Mouse (Mus musculus): ENCODE data around the gene Tas2r121. TPM values are rescaled to one million over a fixed set of nuclear protein-coding genes. Genes with fewer than 3 reads are reported as not detected.
"Not testable (repeated sequence)": the region's sequence is repeated elsewhere in the genome, so short reads cannot be mapped to it uniquely, and the experiment has no call there.

Gene Tas2r121
- not detected in 2 replicates for polyA plus RNA-seq (2016; fragmentation: Nextera tagmentation; extraction: Ambion mirVana)

DNA sequence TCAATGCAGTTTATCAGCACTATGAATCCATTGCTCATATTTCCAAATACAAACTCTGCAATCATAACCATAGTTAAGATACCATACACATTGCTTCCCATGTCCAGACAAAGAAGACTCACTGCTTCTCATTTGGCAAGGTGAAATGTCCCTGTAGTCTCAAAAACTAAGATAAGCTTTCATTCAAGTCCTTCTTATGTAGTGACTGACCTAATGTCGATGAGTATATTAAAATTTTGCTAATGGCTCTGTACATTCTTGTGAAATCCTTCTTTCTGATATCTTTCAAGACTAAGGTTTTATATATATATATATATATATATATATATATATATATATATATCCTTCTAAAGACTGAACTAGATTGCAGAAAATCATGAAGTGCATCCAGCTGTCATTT is at the start of gene Tas2r121:
Tas2r121 (minus strand) TSS at position 101 of the 400 bp plus-strand sequence.
- Histone ChIP-seq H3K4me2 (no peak within 1 kb of the TSS), H3K9me3 (no peaks in the 10 kb centered on the region), H3K4me3 (replicated peaks) (no peak within 1 kb of the TSS), H3K4me1 (no peaks in the 10 kb centered on the region), H3K27me3 (no peaks in the 10 kb centered on the region), H3K9ac (no peak within 1 kb of the TSS), H3K27ac (no peak within 1 kb of the TSS), H3K36me3 (replicated peaks) (no peaks in the 10 kb centered on the region)
- WGBS: 70% methylated on average over 1 of the region's 1 CpGs
- ATAC-seq (ENCODE audit: low FRiP score): no peak

- Histone ChIP-seq H3K27me3 (no peaks in the 10 kb centered on the region), H3K9me3 (no peaks in the 10 kb centered on the region), H3K27ac (no peak overlapping the region), H3K36me3 (replicated peaks) (no peaks in the 10 kb centered on the region), H3K4me1 (no peaks in the 10 kb centered on the region), H3K4me2 (no peak overlapping the region), H3K9ac (no peak overlapping the region), H3K4me3 (replicated peaks) (no peak overlapping the region)
- 87% methylated on average over 2 of the region's 2 CpGs for WGBS
- no peak for ATAC-seq (ENCODE audit: low FRiP score)
Measured at GRCm38 (mm10) chr6:132750206-132750605, 49.4 kb upstream of the Tas2r121 start.

GRCm38 (mm10) chr6:132737935-132738334 is 37.1 kb upstream of the Tas2r121 start, which contains the start of gene Tas2r115:
Gene Tas2r115, minus strand, starts transcription at chr6:132738035.
- ATAC-seq (ENCODE audit: low FRiP score): no peak
- 79% methylated on average over 2 of the region's 2 CpGs for WGBS
- Histone ChIP-seq H3K27ac (no peak within 1 kb of the TSS), H3K27me3 (no peaks in the 10 kb centered on the region), H3K36me3 (replicated peaks) (no peaks in the 10 kb centered on the region), H3K4me3 (replicated peaks) (no peak within 1 kb of the TSS), H3K4me1 (no peaks in the 10 kb centered on the region), H3K9me3 (no peaks in the 10 kb centered on the region), H3K9ac (no peak within 1 kb of the TSS), H3K4me2 (no peak within 1 kb of the TSS)

DNA sequence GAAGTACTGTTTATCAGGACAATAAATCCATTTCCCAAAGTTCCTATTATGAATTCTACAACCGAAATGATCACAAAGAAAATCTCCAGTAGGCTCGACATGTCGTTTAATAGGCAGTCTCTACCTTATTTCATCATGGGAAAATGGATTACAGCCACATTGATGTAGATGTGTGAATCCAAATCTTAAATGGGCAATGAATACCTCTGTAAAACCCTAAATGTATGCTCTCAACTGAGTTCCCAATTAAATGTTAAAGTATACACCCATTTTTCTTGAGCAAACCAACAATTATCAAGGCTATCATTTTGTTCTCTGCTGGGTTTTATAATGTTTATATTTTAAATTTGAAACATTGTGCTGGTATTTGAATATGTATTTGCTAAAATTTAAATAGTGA is 11.0 kb upstream of the Tas2r121 start, which contains the start of gene Tas2r122:
Tas2r122 (minus strand) TSS at position 101 of the 400 bp plus-strand sequence.
- H3K36me3 ChIP-seq (replicated peaks): no peaks in the 10 kb centered on the region
- H3K27me3 ChIP-seq: no peaks in the 10 kb centered on the region
- no peak within 1 kb of the TSS for H3K4me2 ChIP-seq
- ATAC-seq (ENCODE audit: low FRiP score): no peak
- H3K4me3 ChIP-seq (replicated peaks): no peak within 1 kb of the TSS
- no peak within 1 kb of the TSS for H3K27ac ChIP-seq
- H3K9ac ChIP-seq: no peak within 1 kb of the TSS
- no peaks in the 10 kb centered on the region for H3K4me1 ChIP-seq
- H3K9me3 ChIP-seq: 0 out of 2 replicates have a peak, but pooled peaks cover 4% of the 10 kb centered on the region
- WGBS: 84% methylated on average over 3 of the region's 3 CpGs

- not testable (repeated sequence) for H3K4me3 ChIP-seq (replicated peaks); H3K4me2 ChIP-seq; H3K9me3 ChIP-seq; ATAC-seq (ENCODE audit: low FRiP score); H3K9ac ChIP-seq; H3K4me1 ChIP-seq; H3K27ac ChIP-seq; H3K27me3 ChIP-seq; H3K36me3 ChIP-seq (replicated peaks)
- WGBS: 90% methylated on average over 7 of the region's 7 CpGs
Measured at GRCm38 (mm10) chr6:132691596-132691995, 9.2 kb downstream of the Tas2r121 start.

- no peak within 1 kb of the TSS for H3K4me3 ChIP-seq (replicated peaks)
- H3K27ac ChIP-seq: no peak within 1 kb of the TSS
- no peak within 1 kb of the TSS for H3K9ac ChIP-seq
- H3K4me1 ChIP-seq: no peaks in the 10 kb centered on the region
- H3K27me3 ChIP-seq: no peaks in the 10 kb centered on the region
- ATAC-seq (ENCODE audit: low FRiP score): no peak
- no peaks in the 10 kb centered on the region for H3K9me3 ChIP-seq
- no peak within 1 kb of the TSS for H3K4me2 ChIP-seq
- H3K36me3 ChIP-seq (replicated peaks): no peaks in the 10 kb centered on the region
Measured at GRCm38 (mm10) chr6:132656653-132657052, 44.2 kb downstream of the Tas2r121 start, which contains the start of gene Tas2r120. Gene Tas2r120, plus strand, starts transcription at chr6:132656953.

DNA sequence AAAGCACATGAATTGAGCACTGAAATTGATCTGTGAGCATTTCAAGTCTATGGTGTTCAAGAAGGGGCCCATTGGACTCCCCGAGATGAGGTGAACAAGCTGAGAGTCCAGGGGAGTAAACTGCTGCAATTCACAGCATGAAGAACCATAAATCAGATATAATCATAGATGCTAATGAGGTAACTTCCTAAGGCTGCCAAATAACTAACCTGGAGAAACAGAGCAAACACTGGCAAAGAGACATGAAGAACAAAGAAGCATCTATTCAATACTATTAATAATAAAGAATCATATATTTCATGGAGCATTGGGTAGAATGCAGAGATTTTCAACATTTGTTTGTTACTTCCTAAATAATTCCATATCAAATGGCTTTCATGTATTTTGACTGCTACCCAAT is 49.4 kb downstream of the Tas2r121 start, which contains the start of gene A630073D07Rik:
A630073D07Rik (minus strand) TSS at position 101 of the 400 bp plus-strand sequence.
- no peak for ATAC-seq (ENCODE audit: low FRiP score)
- Histone ChIP-seq H3K27me3 (no peaks in the 10 kb centered on the region), H3K4me2 (no peak within 1 kb of the TSS), H3K9me3 (no peaks in the 10 kb centered on the region), H3K4me3 (replicated peaks) (no peak within 1 kb of the TSS), H3K9ac (no peak within 1 kb of the TSS), H3K4me1 (no peaks in the 10 kb centered on the region), H3K27ac (no peak within 1 kb of the TSS), H3K36me3 (replicated peaks) (no peaks in the 10 kb centered on the region)
- 80% methylated on average over 1 of the region's 1 CpGs for WGBS

Other genes starting within 250 kb of the Tas2r121 start
- gene Prh1, start 131.2 kb downstream of the Tas2r121 start, polyA plus RNA-seq (2016; fragmentation: Nextera tagmentation; extraction: Ambion mirVana): not detected in 2 replicates
- not detected in 2 replicates for gene Prp2, start 105.1 kb downstream of the Tas2r121 start, polyA plus RNA-seq (2016; fragmentation: Nextera tagmentation; extraction: Ambion mirVana)
- not detected in 2 replicates for gene A630073D07Rik, start 49.5 kb downstream of the Tas2r121 start, polyA plus RNA-seq (2016; fragmentation: Nextera tagmentation; extraction: Ambion mirVana)
- not detected in 2 replicates for gene Tas2r120, start 44.1 kb downstream of the Tas2r121 start, polyA plus RNA-seq (2016; fragmentation: Nextera tagmentation; extraction: Ambion mirVana)
- gene Tas2r122, start 10.9 kb upstream of the Tas2r121 start, polyA plus RNA-seq (2016; fragmentation: Nextera tagmentation; extraction: Ambion mirVana): not detected in 2 replicates
- gene Tas2r115, start 37.0 kb upstream of the Tas2r121 start, polyA plus RNA-seq (2016; fragmentation: Nextera tagmentation; extraction: Ambion mirVana): not detected in 2 replicates
- not detected in 2 replicates for gene Tas2r124, start 53.7 kb upstream of the Tas2r121 start, polyA plus RNA-seq (2016; fragmentation: Nextera tagmentation; extraction: Ambion mirVana)
- not detected in 2 replicates for gene Tas2r102, start 61.1 kb upstream of the Tas2r121 start, polyA plus RNA-seq (2016; fragmentation: Nextera tagmentation; extraction: Ambion mirVana)
- gene Tas2r136, start 77.2 kb upstream of the Tas2r121 start, polyA plus RNA-seq (2016; fragmentation: Nextera tagmentation; extraction: Ambion mirVana): not detected in 2 replicates
- not detected in 2 replicates for gene Tas2r117, start 101.8 kb upstream of the Tas2r121 start, polyA plus RNA-seq (2016; fragmentation: Nextera tagmentation; extraction: Ambion mirVana)
- gene Tas2r123, start 146.1 kb upstream of the Tas2r121 start, polyA plus RNA-seq (2016; fragmentation: Nextera tagmentation; extraction: Ambion mirVana): not detected in 2 replicates
- gene Tas2r116, start 154.4 kb upstream of the Tas2r121 start, polyA plus RNA-seq (2016; fragmentation: Nextera tagmentation; extraction: Ambion mirVana): not detected in 2 replicates
- not detected in 2 replicates for gene Tas2r110, start 167.0 kb upstream of the Tas2r121 start, polyA plus RNA-seq (2016; fragmentation: Nextera tagmentation; extraction: Ambion mirVana)
- gene Tas2r113, start 192.0 kb upstream of the Tas2r121 start, polyA plus RNA-seq (2016; fragmentation: Nextera tagmentation; extraction: Ambion mirVana): not detected in 2 replicates
- gene Tas2r125, start 208.6 kb upstream of the Tas2r121 start, polyA plus RNA-seq (2016; fragmentation: Nextera tagmentation; extraction: Ambion mirVana): not detected in 2 replicates